Mouse (Mus musculus): ENCODE data around the gene Rufy3.
A peak's percentile ranks its signal among the peaks of the same experiment; 100 is the strongest.

Gene Rufy3

DNA sequence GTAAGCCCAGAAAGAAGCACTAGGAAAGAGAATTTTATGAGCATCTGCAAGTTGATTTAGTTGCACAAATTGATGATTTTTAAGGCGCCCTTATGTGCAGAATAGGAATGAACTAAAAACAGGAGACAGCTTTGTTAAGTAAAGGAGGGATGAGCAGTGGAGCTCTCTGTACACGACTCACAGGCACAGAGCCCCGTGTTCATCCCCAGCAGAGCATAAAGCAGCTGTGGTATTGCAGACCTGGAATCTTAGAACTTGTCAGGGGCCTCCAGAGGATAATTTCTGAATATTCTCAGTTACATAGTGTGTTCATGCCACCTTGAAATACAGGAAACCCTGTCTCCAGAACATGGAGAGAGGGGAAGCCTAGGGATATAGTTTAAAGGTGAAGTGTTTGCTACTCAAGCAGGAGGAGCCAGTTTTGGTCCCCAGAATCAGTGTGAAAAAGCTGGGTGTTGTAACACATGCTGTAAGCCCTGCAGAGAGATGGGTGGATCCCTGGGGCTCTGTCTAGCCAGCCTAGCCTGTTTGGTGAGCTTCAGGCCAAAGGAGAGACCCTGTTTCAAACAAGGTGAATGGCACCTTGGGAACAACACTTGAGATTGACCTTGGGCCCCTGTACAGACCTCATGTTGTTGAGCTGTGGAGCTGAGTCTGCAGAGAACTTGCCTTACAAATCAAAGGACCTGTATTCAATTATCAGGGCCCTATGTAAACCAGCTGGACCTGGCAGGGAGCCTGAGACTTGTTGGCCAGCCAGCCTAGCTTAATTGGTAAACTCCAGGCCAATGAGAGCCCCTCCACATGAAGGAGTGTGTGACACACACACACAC lies 10.9 kb downstream of the Rufy3 start:
- DNase-seq (ENCODE audit: low spot score in 2 of 2): peak; percentile 43 to 66

DNA sequence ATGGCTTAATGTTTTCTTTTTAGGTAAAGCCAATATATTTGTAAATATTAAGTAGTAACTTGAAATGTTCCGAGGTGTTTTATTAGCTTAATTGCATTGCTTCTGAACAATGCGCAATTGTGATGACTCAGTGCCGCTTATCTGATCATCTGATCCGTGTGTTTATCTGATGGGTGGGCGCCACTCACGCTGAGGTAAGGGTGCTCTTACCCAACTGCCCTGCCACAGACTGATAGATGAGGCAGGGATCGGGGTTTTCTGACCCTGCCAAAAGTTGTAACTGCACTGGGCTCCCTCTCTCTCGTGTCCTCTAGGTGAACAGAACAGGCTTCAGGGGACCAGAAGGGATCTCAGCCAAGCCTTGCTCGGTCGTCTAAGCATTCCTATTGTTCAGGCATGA lies 15.8 kb downstream of the Rufy3 start:
- DNase-seq (ENCODE audit: low spot score in 2 of 2): no peak

DNA sequence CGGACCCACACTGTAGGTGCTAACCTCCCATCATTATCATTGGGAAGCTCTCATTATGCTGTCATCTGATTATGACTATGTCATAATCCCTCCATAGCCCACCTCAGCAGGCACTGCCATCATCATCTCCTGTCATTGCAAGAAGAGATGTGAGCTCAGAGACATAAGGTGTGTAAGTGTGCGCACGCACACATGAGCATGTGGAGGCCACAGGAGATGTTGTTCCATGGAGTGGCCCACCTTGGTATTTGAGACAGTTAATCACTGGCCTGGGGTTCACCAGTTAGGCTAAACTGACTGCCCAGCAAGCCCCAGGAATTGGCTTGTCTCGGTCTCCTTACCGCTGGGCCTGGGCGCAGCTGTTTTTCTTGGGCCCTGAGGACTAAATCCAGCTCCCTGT lies 16.5 kb downstream of the Rufy3 start:
- no peak for DNase-seq (ENCODE audit: low spot score in 2 of 2)

DNA sequence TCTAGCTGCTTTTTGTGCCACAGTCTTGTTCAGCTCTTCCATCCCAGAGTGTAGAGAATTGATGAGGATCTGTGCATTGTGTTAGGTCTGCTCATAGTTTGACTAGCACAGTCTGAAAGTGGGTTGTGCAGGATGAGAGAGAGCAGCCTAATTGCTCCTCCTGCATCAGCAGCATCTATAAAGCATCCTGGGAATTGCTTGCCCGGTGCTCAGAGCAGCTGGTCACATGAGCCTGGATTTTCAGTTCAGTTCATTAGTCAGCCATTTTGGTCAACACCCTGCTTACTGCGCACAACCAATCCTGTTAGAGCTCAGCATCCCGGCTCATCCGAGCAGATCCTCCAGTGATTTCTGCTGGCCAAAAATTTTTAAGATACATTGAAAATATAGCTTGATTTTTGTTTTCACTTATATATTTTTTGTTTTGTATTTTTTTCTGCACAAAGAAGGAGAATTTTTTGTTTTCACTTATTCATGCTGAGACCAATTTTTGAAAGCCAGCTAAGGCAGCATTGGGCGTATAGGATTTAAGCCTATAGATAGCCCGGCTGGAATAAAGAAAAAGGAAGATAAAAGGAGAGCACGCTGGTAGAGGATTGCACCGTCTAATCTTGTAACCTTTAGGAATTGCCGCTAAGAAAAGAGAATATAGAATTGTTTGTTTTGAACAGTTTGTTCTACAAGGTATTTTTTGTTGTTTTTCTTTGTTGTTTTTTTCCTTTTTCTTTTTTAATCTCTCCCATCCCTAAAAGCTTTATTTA lies 18.6 kb downstream of the Rufy3 start:
- DNase-seq (ENCODE audit: low spot score in 2 of 2): no peak

DNA sequence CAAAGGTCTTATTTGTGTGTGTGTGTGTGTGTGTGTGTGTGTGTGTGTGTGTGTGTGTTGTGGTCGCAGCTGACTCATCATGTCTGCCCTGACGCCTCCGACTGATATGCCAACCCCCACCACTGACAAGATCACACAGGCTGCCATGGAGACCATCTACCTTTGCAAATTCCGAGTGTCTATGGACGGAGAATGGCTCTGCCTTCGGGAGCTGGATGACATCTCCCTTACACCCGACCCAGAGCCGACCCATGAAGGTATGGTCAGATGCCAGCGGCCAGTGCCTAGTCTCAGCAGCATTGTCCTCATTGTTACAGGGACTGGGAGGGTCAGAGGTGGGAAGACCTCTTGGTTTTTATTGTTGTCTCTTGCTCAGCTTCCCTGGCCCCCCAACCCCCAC lies 19.2 kb downstream of the Rufy3 start:
- no peak for DNase-seq (ENCODE audit: low spot score in 2 of 2)

DNA sequence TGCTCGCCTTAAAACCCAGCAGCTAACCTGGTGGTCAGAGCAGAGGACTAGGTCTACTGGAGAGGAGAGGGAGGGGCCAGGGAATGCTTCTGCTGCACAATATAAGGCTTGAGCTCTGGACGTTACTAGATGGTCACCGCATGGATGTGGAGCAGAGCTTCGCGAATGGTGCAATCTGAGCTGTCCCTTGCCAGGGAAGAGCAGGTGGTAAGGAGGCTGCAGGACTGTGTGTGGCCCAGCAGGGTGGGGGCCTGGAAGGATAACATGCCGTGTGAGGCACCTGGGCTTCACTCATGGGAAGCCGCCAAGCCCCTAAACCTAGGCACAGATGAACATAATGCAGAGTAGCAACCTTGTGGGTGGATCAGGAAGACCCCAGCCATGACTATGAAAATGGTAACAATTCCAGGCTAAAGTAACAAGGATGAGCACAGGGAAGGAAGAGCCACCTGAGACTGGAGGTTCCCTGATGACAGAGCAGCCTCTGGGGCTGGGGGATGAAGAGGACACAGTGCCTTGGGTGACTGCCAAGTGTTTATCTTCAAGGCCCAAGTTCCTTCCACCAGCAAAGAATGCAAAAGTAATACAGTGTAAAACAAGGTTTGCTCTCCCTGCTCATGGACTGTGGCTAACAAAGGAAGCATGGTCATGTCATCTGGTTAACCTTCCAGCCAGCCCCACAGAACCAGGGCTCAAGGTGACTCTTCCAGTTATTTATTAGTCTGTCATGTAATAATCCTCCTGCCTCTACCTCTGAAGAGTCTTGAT lies 21.8 kb downstream of the Rufy3 start:
- no peak for DNase-seq (ENCODE audit: low spot score in 2 of 2)

DNA sequence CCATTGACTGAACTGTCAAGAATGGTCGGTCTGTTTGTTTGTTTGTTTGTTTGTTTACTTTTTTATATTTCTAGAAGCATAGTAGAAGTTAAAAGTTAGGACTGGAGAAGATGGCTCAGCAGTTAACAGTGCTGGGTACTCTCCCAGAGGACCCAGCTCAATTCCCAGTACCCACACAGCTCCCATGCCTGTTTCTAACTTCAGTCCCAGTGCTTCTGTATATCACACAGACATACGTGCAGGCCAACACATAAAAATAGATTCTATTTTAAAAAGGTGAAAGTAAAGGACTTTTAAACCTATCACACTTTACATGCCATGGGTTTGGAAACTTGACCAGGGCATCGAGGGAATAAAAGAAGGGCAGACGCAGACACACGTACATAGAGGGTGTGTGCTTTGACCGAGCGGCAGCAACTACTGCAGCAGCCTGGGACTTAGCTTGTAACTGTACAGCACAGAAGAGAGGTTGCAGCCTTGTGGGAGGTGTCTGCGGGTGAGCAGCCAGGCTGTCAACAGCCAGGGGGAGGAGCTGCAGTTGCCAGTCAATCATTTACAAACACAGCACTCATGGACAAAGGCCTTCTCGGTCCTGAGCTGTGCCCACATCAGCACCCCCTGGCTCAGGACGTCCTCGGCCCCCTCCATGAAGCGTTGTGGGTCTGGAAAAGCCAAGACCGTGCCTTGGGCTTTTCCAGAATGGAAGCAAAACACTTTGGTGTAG lies 22.5 kb downstream of the Rufy3 start:
- DNase-seq (ENCODE audit: low spot score in 2 of 2): no peak

DNA sequence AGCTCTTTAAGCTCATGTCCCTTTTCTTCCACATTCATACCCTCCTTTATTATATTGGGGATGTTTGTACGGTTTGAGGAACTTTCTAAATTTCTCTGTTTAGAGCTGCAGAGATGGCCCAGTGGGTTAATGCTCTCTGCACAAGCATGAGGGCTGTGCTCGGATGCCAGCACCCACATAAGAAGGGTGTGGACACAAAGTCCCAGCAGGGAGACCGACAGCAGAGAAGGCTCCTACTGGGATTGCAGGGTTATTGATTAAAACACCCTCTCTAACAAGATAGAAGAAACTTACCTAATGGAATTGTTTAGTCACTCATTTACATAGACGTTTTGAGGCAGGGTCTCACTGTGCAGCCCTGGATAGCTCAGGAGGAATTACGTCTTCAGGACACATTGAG lies 23.6 kb downstream of the Rufy3 start:
- DNase-seq (ENCODE audit: low spot score in 2 of 2): no peak

DNA sequence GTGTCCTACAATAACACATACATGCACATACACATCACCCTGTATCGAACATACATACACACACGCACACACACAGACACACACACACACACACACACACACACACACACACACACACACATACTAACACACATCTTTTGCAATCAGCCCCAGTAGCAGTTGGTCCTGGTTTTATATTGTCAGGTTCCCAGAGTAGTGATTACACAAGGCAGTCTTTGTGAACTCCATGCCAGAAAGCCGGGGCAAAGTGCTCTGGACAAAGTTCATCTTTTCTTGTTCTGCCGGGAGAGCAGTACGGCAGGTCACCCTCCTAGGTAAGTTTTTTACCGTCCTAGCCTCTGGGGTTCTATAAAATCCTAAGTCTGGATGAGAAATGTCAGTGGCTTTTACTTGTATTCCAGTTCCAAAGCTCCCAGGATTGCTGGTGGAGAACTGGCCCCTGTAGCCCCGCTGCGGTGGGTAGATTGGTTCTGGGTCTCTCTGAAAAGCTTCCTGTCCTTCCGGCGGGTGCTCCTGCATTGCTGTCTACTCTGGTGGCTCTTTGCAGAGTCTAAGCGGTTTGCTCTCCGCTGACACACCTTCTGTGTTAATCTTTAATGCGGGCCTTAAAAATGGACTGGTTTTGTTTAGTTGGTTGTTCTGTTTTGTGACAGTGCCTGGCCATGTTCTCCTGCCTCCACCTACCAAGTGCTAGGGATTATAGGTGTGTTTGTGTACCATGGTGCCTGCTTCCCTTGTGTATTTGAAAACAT lies 28.8 kb downstream of the Rufy3 start:
- DNase-seq (ENCODE audit: low spot score in 2 of 2): peak in 1 of 2 experiments; percentile 33

DNA sequence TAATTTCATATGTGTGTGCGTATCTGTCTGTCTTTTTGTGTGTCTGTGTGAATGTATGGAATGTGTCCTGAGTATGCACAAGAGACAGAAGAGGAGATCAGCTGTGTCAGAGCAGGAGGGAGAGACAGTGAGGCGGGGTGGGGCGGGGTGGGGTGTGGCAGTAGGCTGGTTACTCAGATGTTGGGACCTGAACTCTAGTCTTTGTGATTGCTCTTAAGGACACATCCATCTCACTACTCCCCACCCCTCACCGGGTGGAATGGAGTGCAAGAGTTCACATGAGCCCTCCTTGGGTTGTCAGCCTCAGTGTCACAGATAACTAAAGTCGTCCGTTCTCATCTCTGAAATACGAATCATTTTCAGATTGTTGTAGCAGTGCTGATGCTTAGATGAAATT lies 29.3 kb downstream of the Rufy3 start:
- DNase-seq (ENCODE audit: low spot score in 2 of 2): no peak

DNA sequence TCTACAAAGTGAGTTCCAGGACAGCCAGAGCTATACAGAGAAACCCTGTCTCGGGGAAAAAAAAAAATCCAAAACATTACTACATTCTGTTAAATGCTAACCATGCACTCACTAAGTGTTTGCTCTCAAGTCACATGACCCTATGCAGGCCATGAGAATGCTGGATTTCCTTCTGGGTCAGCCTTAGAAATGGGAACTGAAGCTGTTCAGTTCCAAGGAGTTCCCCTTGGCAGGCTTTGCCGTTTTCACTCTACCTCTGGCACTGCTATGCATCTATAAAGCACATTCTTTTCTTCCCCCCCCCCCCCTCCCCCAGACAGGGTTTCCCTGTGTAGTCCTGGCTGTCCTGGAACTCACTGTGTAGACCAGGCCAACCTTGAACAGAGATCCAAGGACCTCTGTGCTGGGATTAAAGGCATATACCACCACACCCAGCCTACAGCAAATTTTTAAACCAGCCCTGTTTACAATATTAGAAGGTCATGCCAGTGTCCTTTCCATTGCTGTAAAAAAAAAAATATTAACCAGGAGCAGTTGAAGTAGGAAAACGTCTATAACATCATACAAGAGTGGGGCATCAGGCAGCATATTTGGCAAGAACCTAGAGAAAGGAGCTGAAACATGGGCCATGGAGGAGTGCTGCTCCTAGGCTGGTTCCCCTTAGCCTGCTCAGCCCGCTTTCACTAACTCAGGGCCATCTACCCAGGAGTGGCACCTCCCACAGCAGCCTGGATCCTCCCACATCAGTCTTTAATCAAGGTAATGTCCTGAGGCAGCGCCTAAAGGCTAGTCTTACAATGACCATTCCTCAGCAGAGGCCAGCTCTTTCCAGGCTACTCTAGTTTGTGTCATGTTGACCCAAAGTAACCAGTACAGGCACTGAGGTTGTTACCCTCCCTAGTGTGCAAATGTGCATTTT lies 31.0 kb downstream of the Rufy3 start:
- DNase-seq (ENCODE audit: low spot score in 2 of 2): no peak

DNA sequence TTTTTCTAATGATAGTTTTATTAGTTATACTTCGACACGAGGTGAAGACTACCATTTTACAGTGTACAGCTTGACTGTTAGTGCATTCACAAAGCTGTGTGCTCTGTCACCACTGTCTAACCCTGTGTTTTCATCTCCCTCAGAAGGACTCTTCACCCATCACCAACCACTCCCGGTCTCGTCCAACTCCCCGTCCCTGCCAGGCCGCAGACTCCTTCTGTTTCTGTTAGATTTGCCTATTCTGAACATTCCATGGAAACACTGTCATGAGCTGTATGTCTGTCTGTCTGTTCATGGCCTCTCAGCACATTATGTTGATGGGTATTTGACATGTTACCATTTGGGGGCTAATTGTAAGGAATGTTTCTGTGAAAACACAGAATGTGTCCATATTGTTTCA lies 34.1 kb downstream of the Rufy3 start:
- DNase-seq (ENCODE audit: low spot score in 2 of 2): no peak

DNA sequence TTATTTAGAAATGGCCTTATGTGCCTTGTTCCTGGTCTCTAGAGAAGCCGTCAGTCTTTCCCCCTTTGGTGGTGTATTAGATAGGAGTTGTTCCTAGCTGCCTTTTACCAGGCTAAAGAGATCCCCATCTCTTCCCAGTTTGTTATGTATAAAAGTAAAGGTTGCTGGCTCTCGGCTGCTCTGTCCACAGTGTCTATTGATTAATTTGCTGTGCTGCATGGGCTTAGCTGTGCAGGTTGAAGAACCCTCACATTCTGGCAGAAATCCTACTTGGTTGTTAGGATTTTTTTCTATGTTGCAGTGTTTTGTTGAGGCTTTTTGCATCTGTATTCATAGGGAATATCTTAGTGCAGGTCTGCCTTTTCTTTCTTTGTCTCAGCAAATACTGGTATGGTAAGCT lies 37.2 kb downstream of the Rufy3 start:
- no peak for DNase-seq (ENCODE audit: low spot score in 2 of 2)

DNA sequence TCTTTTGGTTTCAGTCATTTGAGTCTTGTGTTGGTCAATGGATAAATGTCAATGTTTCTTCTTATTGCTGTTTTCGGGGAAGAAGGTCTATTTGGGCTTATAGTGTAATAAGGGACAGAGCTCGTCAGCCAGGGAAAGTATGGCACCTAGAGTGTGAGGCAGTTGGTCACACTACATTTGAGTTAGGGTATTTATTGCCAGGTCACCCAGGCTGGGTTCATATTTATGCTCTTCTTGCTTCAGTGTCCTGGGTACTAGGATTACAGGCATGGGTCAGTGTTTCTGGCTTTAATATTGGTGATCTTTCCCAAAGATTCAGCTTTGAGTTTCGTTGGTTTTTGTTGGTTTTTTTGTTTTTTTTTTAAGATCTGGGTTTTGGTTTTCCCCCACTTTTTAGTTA lies 37.9 kb downstream of the Rufy3 start:
- no peak for DNase-seq (ENCODE audit: low spot score in 2 of 2)

DNA sequence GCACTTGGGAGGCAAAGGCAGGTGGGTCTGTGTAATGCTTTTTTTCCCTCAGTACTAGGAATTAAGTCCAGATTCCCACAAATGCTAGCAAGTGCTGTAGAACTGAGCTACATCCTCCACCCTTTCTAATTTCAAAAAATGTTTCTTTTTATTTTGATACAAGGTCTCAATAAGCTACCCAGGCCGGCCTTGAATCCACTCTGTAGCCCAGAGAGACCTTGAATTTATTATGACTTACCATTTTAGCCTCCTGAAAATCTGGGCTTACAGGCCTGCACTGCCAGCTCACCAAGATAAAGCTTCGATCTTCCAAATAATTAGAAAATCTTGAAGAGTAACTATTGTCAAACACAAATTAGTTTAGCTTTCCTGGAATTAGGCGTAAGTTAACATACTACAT lies 39.2 kb downstream of the Rufy3 start:
- DNase-seq (ENCODE audit: low spot score in 2 of 2): no peak

DNA sequence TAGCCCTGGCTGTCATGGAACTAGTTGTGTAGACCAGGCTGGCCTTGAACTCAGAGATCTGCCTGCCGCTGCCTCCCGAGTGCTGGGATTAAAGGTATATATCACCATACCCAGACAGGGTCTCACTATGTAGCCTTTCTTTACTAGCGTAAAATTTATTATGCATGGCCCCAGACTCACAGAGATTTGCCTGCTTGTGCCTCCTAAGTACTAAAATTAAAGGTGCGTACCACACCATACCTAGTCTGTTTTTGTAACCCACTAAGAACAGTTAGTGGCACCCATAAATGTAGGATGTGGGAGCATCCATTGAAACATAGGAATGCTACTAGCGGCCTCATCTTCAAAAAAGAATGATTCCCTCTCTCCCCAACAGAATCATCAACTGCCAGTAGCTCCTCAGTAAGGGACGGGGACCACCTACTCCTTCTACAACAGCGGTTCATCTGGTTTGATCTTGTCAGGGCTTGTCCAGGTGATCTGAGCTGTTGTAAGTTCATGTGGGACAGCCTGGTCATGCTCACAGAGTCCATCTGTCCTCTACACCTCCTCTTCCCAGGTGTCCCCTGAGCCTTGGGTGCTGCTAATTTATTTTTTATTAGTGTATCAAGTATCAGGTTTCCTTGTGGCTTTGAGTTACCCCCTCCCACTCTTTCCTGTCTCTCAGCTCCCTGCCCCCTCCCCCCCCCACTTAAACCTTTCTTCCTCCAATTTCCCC lies 40.0 kb downstream of the Rufy3 start:
- DNase-seq (ENCODE audit: low spot score in 2 of 2): no peak

DNA sequence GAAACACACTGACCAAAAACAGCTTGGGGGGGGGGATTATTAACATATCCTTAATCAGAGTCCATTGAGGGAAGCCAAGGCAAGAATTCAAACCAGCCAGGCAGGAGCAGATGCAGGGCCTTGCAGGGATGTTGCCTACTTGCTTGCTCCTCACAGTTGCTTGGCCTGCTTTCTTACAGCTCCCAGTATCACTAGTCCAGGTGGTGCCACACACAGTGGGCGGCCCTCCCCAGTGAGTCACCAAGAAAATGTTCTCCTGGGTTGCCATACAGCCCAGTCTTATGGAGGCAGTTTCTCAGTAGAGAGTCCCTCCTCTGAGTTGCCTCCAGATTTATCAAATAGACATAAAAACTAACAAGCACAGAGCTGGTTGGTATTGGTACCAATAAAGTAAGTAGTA lies 49.3 kb downstream of the Rufy3 start:
- no peak for DNase-seq (ENCODE audit: low spot score in 2 of 2)

DNA sequence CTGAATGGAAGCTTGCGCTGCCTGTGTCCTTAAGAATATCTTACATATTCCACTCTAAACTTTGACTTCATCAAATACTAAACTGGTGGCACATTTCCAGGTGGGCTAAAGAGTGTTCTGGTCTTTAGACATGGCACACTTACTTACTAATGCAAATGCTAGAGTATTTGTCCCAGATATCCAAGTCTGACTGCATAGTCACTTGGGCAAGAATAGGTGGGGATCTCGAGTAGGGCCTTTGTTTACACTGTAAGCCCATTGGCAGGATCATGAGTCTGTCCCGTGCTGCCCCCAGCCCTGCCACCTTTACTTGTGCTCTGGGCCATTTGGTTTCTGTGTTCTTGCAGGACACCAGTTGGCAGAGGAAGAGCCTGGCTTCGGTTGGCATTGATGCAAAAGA lies 52.1 kb downstream of the Rufy3 start:
- DNase-seq (ENCODE audit: low spot score in 2 of 2): no peak

DNA sequence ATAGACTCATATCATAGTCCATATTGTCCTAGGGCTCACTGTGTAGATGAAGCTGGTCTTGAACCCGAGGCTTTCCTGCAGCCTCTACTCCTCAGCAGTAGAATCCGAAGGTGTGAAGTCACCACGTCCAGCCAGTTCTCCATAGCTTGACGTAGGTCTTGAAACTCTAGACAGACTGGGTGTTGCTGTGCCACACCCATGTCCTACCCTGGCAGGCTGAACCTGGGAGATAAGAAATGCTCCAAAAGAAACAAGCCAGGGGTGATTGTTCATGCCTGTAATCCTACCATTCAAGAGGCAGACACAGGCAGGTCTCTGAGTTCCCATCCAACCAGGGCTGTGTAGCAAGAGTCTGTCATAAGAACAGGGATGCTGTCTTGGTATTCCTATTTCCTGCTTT lies 62.7 kb downstream of the Rufy3 start:
- no peak for DNase-seq (ENCODE audit: low spot score in 2 of 2)

Measured in urinary bladder, postnatal 36 days (tissue).